Mouse (Mus musculus): ENCODE measurements around the gene Apobec1.

DNA sequence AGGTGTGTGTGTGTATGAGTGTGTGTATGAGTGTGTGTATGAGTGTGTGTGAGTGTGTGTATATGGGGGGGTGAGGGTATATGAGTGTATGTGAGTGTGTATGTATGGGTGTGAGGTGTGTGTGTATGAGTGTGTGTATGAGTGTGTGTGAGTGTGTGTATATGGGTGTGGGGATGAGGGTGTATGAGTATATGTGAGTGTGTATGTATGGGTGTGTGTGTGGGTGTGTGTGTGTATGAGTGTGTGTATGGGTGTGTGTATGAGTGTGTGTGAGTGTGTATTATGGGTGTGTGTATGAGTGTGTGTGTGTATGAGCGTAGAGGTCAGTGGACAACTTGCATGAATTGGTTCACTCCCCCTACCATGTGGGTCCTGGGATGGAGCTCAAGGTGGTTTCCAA is 57.6 kb downstream of the Apobec1 start:
- TF ChIP-seq CTCF (IDR thresholded peaks at IDR 0.05) (no peak), EP300 (IDR thresholded peaks at IDR 0.05) (no peak)
